Mouse (Mus musculus) intestine, embryonic 15.5 days (tissue): ENCODE measurements around the gene Ano10. TPM values are rescaled to one million over a fixed set of nuclear protein-coding genes. Genes with fewer than 3 reads are reported as not detected.

Experiments
- ATAC-seq: fragments of 200-750 bp; cut with Nextera tagmentation; 2 replicates; pipeline ENCODE4 v1.8.0; 2017; ENCODE audit warnings: moderate TSS enrichment, moderate library complexity
- H3K27ac ChIP-seq: fragments of 300-500 bp; sonication (generic); 2 replicates; pipeline ENCODE4 v1.5.1; 2015; ENCODE audit warnings: mild to moderate bottlenecking, inconsistent platforms
- H3K27me3 ChIP-seq: fragments of 300-500 bp; sonication (generic); replicated peaks from 2 replicates; pipeline ENCODE4 v1.6.1; 2015; ENCODE audit warnings: inconsistent platforms
- H3K36me3 ChIP-seq: fragments of 300-500 bp; sonication (generic); 2 replicates; pipeline ENCODE4 v1.6.1; 2015; ENCODE audit warnings: inconsistent platforms
- H3K4me1 ChIP-seq: fragments of 300-500 bp; sonication (generic); replicated peaks from 2 replicates; pipeline ENCODE4 v1.6.1; 2015; ENCODE audit warnings: inconsistent platforms
- H3K4me2 ChIP-seq: fragments of 300-500 bp; sonication (generic); replicated peaks from 2 replicates; pipeline ENCODE4 v1.6.1; 2015; ENCODE audit warnings: mild to moderate bottlenecking, inconsistent platforms
- H3K4me3 ChIP-seq: fragments of 300-500 bp; sonication (generic); replicated peaks from 2 replicates; pipeline ENCODE4 v1.5.1; 2015; ENCODE audit warnings: inconsistent platforms
- H3K9ac ChIP-seq: fragments of 300-500 bp; sonication (generic); 2 replicates; pipeline ENCODE4 v1.6.1; 2015; ENCODE audit warnings: inconsistent platforms
- H3K9me3 ChIP-seq: fragments of 300-500 bp; sonication (generic); 2 replicates; pipeline ENCODE4 v1.6.1; 2016; ENCODE audit warnings: inconsistent platforms
- WGBS: fragments of 180-500 bp; shearing (Covaris S2); methylation state at CpG from one replicate; pipeline ENCODE4 v1.1.7; 2015; 5-methylcytosine and 5-hydroxymethylcytosine counted together
- polyA plus RNA-seq: library from polyadenylated mRNA; unstranded; fragments of >200 nt; fragmentation: Nextera tagmentation; extraction: Ambion mirVana; gene quantifications from 2 replicates; pipeline ENCODE4 v1.2.1, GENCODE M21; 2015

Ano10 gene
- polyA plus RNA-seq, result 33.1 and 36.5 TPM in 2 replicates

- H3K4me1 ChIP-seq, result peaks cover 5% of the 10 kb centered on the region; the same call in 1 of the 2 replicates
- no peaks in the 10 kb centered on the region for H3K27me3 ChIP-seq
- under 1% methylated on average over 49 of the region's 51 CpGs for WGBS
- no peaks in the 10 kb centered on the region for H3K9me3 ChIP-seq
- H3K36me3 ChIP-seq, result no peaks in the 10 kb centered on the region
- H3K9ac ChIP-seq, result peak within 1 kb of the TSS; percentile 74
- peak within 1 kb of the TSS; percentile 82 for H3K4me2 ChIP-seq
- peak within 1 kb of the TSS; percentile 85 for H3K4me3 ChIP-seq
- H3K27ac ChIP-seq, result peak within 1 kb of the TSS; percentile 77
- peak; percentile 97 for ATAC-seq
Measured at GRCm38 (mm10) chr9:122294242-122294881, at the start of gene Ano10. Gene Ano10, minus strand, starts transcription at chr9:122294423.

- no peak for ATAC-seq
Measured at GRCm38 (mm10) chr9:122343399-122343798, 49.2 kb upstream of the Ano10 start.

GRCm38 (mm10) chr9:122339972-122340371 lies 45.7 kb upstream of the Ano10 start:
- no peak overlapping the region for H3K4me3 ChIP-seq
- WGBS, result 70% methylated on average over 5 of the region's 5 CpGs
- H3K9ac ChIP-seq, result no peak overlapping the region
- H3K36me3 ChIP-seq, result no peaks in the 10 kb centered on the region
- H3K27me3 ChIP-seq, result no peaks in the 10 kb centered on the region
- no peak overlapping the region for H3K27ac ChIP-seq
- no peak for ATAC-seq
- H3K9me3 ChIP-seq, result no peaks in the 10 kb centered on the region
- H3K4me2 ChIP-seq, result no peak overlapping the region
- H3K4me1 ChIP-seq, result peaks cover 5% of the 10 kb centered on the region; the same call in 1 of the 2 replicates

More at GRCm38 (mm10) chr9:122343399-122343798, 49.2 kb upstream of the Ano10 start:
- no peak overlapping the region for H3K27ac ChIP-seq
- no peaks in the 10 kb centered on the region for H3K4me1 ChIP-seq
- H3K9ac ChIP-seq, result no peak overlapping the region
- no peaks in the 10 kb centered on the region for H3K9me3 ChIP-seq
- no peak overlapping the region for H3K4me3 ChIP-seq
- H3K27me3 ChIP-seq, result no peaks in the 10 kb centered on the region
- H3K4me2 ChIP-seq, result no peak overlapping the region
- WGBS, result 87% methylated on average over 7 of the region's 7 CpGs
- H3K36me3 ChIP-seq, result no peaks in the 10 kb centered on the region

GRCm38 (mm10) chr9:122337510-122337931 lies 43.3 kb upstream of the Ano10 start:
- ATAC-seq, result peak; percentile 88
- Histone ChIP-seq H3K27ac (no peak overlapping the region), H3K9ac (no peak overlapping the region), H3K4me3 (no peak overlapping the region), H3K4me1 (peaks cover 5% of the 10 kb centered on the region; the same call in 1 of the 2 replicates), H3K4me2 (no peak overlapping the region; the same call in 1 of the 2 replicates), H3K9me3 (no peaks in the 10 kb centered on the region), H3K27me3 (no peaks in the 10 kb centered on the region), H3K36me3 (no peaks in the 10 kb centered on the region)
- WGBS, result 28% methylated on average over 8 of the region's 8 CpGs

- Histone ChIP-seq H3K4me3 (no peak overlapping the region), H3K27me3 (no peaks in the 10 kb centered on the region), H3K9ac (no peak overlapping the region), H3K9me3 (no peaks in the 10 kb centered on the region), H3K4me2 (no peak overlapping the region), H3K27ac (no peak overlapping the region), H3K36me3 (no peaks in the 10 kb centered on the region), H3K4me1 (peaks cover 5% of the 10 kb centered on the region; the same call in 1 of the 2 replicates)
- no peak for ATAC-seq
- 58% methylated on average over 2 of the region's 2 CpGs for whole genome bisulfite sequencing
Measured at GRCm38 (mm10) chr9:122336677-122337076, 42.5 kb upstream of the Ano10 start.

- no peaks in the 10 kb centered on the region for H3K4me1 ChIP-seq
- no peak overlapping the region for H3K27ac ChIP-seq
- no peak for ATAC-seq
- 60% methylated on average over 3 of the region's 3 CpGs for WGBS
- no peak overlapping the region for H3K9ac ChIP-seq
- H3K9me3 ChIP-seq, result no peaks in the 10 kb centered on the region
- no peak overlapping the region for H3K4me3 ChIP-seq
- no peaks in the 10 kb centered on the region for H3K36me3 ChIP-seq
- H3K27me3 ChIP-seq, result no peaks in the 10 kb centered on the region
- no peak overlapping the region for H3K4me2 ChIP-seq
Measured at GRCm38 (mm10) chr9:122328199-122328598, 34.0 kb upstream of the Ano10 start.

- H3K9me3 ChIP-seq, result no peaks in the 10 kb centered on the region
- H3K4me2 ChIP-seq, result no peak overlapping the region
- H3K4me1 ChIP-seq, result no peaks in the 10 kb centered on the region
- no peak overlapping the region for H3K9ac ChIP-seq
- no peaks in the 10 kb centered on the region for H3K36me3 ChIP-seq
- no peak for ATAC-seq
- H3K4me3 ChIP-seq, result no peak overlapping the region
- WGBS, result 85% methylated on average over 1 of the region's 1 CpGs
- no peak overlapping the region for H3K27ac ChIP-seq
- H3K27me3 ChIP-seq, result no peaks in the 10 kb centered on the region
Measured at GRCm38 (mm10) chr9:122325996-122326395, 31.8 kb upstream of the Ano10 start.

GRCm38 (mm10) chr9:122322356-122322755 lies 28.1 kb upstream of the Ano10 start:
- Histone ChIP-seq H3K9me3 (no peaks in the 10 kb centered on the region), H3K36me3 (no peaks in the 10 kb centered on the region), H3K4me3 (no peak overlapping the region), H3K4me2 (no peak overlapping the region), H3K9ac (no peak overlapping the region), H3K4me1 (no peaks in the 10 kb centered on the region), H3K27ac (no peak overlapping the region), H3K27me3 (no peaks in the 10 kb centered on the region)
- no peak for ATAC-seq
- 56% methylated on average over 3 of the region's 3 CpGs for WGBS

GRCm38 (mm10) chr9:122320626-122321025 lies 26.4 kb upstream of the Ano10 start:
- 90% methylated on average over 4 of the region's 4 CpGs for WGBS
- no peak overlapping the region for H3K27ac ChIP-seq
- no peaks in the 10 kb centered on the region for H3K36me3 ChIP-seq
- no peaks in the 10 kb centered on the region for H3K27me3 ChIP-seq
- no peak overlapping the region for H3K9ac ChIP-seq
- H3K9me3 ChIP-seq, result no peaks in the 10 kb centered on the region
- H3K4me1 ChIP-seq, result no peaks in the 10 kb centered on the region
- H3K4me2 ChIP-seq, result no peak overlapping the region
- no peak overlapping the region for H3K4me3 ChIP-seq
- ATAC-seq, result no peak

GRCm38 (mm10) chr9:122316562-122316961 lies 22.3 kb upstream of the Ano10 start:
- H3K36me3 ChIP-seq, result no peaks in the 10 kb centered on the region
- WGBS, result 66% methylated on average over 7 of the region's 7 CpGs
- no peak overlapping the region for H3K4me2 ChIP-seq
- H3K9ac ChIP-seq, result no peak overlapping the region
- no peaks in the 10 kb centered on the region for H3K4me1 ChIP-seq
- ATAC-seq, result no peak
- H3K27ac ChIP-seq, result no peak overlapping the region
- no peaks in the 10 kb centered on the region for H3K9me3 ChIP-seq
- H3K4me3 ChIP-seq, result no peak overlapping the region
- no peaks in the 10 kb centered on the region for H3K27me3 ChIP-seq

GRCm38 (mm10) chr9:122315501-122315900 lies 21.3 kb upstream of the Ano10 start:
- Histone ChIP-seq H3K4me2 (no peak overlapping the region), H3K9ac (no peak overlapping the region), H3K27ac (no peak overlapping the region), H3K9me3 (no peaks in the 10 kb centered on the region), H3K4me3 (no peak overlapping the region), H3K36me3 (no peaks in the 10 kb centered on the region), H3K4me1 (0 out of 2 replicates have a peak, but pooled peaks cover 3% of the 10 kb centered on the region), H3K27me3 (no peaks in the 10 kb centered on the region)
- no peak for ATAC-seq
- WGBS, result 81% methylated on average over 11 of the region's 11 CpGs

- no peak for ATAC-seq
- no peaks in the 10 kb centered on the region for H3K27me3 ChIP-seq
- 0 out of 2 replicates have a peak, but pooled peaks cover 3% of the 10 kb centered on the region for H3K4me1 ChIP-seq
- H3K9me3 ChIP-seq, result no peaks in the 10 kb centered on the region
- WGBS, result 52% methylated on average over 4 of the region's 4 CpGs
- no peak overlapping the region for H3K4me3 ChIP-seq
- no peaks in the 10 kb centered on the region for H3K36me3 ChIP-seq
- H3K27ac ChIP-seq, result no peak overlapping the region
- H3K4me2 ChIP-seq, result no peak overlapping the region
- no peak overlapping the region for H3K9ac ChIP-seq
Measured at GRCm38 (mm10) chr9:122314942-122315341, 20.7 kb upstream of the Ano10 start.

GRCm38 (mm10) chr9:122314386-122314785 lies 20.2 kb upstream of the Ano10 start:
- H3K27ac ChIP-seq, result no peak overlapping the region
- no peaks in the 10 kb centered on the region for H3K27me3 ChIP-seq
- no peak overlapping the region for H3K4me3 ChIP-seq
- no peaks in the 10 kb centered on the region for H3K9me3 ChIP-seq
- H3K36me3 ChIP-seq, result no peaks in the 10 kb centered on the region
- no peak overlapping the region for H3K9ac ChIP-seq
- H3K4me2 ChIP-seq, result no peak overlapping the region
- WGBS, result 85% methylated on average over 6 of the region's 6 CpGs
- 0 out of 2 replicates have a peak, but pooled peaks cover 3% of the 10 kb centered on the region for H3K4me1 ChIP-seq
- no peak for ATAC-seq
